Mouse (Mus musculus) forebrain, embryonic 13.5 days (tissue): ENCODE data around the gene Klhl21. TPM values are rescaled to one million over a fixed set of nuclear protein-coding genes. Genes with fewer than 3 reads are reported as not detected.

Experiments
- ATAC-seq: fragments of 200-750 bp; cut with Nextera tagmentation; 2 replicates; pipeline ENCODE4 v1.8.0; 2017
- H3K27ac ChIP-seq: fragments of 300-500 bp; sonication (generic); 2 replicates; pipeline ENCODE4 v1.5.1; 2015; ENCODE audit warnings: inconsistent platforms, mild to moderate bottlenecking, moderate library complexity
- H3K27me3 ChIP-seq: fragments of 300-500 bp; sonication (generic); 2 replicates; pipeline ENCODE4 v1.6.1; 2015; ENCODE audit warnings: mild to moderate bottlenecking, inconsistent platforms
- H3K36me3 ChIP-seq: fragments of 300-500 bp; sonication (generic); 2 replicates; pipeline ENCODE4 v1.6.1; 2015; ENCODE audit warnings: mild to moderate bottlenecking, inconsistent platforms; ENCODE audit not compliant: poor library complexity, severe bottlenecking
- H3K4me1 ChIP-seq: fragments of 300-500 bp; sonication (generic); 2 replicates; pipeline ENCODE4 v1.6.1; 2015; ENCODE audit warnings: inconsistent platforms
- H3K4me2 ChIP-seq: fragments of 300-500 bp; sonication (generic); 2 replicates; pipeline ENCODE4 v1.6.1; 2015; ENCODE audit warnings: inconsistent platforms, mild to moderate bottlenecking, moderate library complexity
- H3K4me3 ChIP-seq: fragments of 300-500 bp; sonication (generic); 2 replicates; pipeline ENCODE4 v1.5.1; 2015; ENCODE audit warnings: mild to moderate bottlenecking, inconsistent platforms
- H3K9ac ChIP-seq: fragments of 300-500 bp; sonication (generic); 2 replicates; pipeline ENCODE4 v1.6.1; 2015; ENCODE audit warnings: mild to moderate bottlenecking, inconsistent platforms
- H3K9me3 ChIP-seq: fragments of 300-500 bp; sonication (generic); replicated peaks from 2 replicates; pipeline ENCODE4 v1.6.1; 2016; ENCODE audit warnings: inconsistent platforms
- WGBS: fragments of 180-500 bp; shearing (Covaris S2); methylation state at CpG from one replicate; pipeline ENCODE4 v1.1.7; 2015; 5-methylcytosine and 5-hydroxymethylcytosine counted together
- polyA plus RNA-seq: library from polyadenylated mRNA; unstranded; fragments of >200 nt; fragmentation: Nextera tagmentation; extraction: Ambion mirVana; gene quantifications from 2 replicates; pipeline ENCODE4 v1.2.1, GENCODE M21; 2015

The Klhl21 gene
- polyA plus RNA-seq, 1 experiment from 2014 or later: 3.0 TPM

DNA sequence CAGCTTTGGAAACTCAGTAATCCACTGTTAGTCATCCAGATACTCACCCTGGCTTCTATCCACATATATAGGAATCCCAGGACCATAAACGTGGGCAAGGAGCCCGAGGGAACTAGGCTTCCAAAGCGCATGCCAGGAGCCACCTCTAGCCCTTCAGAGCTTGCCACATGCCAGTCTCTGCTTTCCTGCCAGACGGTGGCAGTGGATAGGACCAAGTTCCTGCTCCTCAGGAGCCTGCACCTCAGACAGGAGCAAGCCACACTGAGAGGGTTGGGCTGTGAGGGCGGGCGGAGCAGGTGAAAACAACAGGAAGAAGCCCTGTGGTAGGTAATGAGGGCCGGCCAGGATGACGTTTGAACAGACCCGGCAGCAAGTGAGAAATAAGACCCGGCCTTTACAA, 22.7 kb upstream of the Klhl21 start:
- no peak overlapping the region for H3K27ac ChIP-seq
- H3K27me3 ChIP-seq: no peaks in the 10 kb centered on the region
- peak overlapping the region; percentile 7; the same call in 1 of the 2 replicates for H3K4me2 ChIP-seq
- no peaks in the 10 kb centered on the region for H3K9me3 ChIP-seq
- no peak for ATAC-seq
- peaks cover 31% of the 10 kb centered on the region for H3K4me1 ChIP-seq
- 45% methylated on average over 10 of the region's 10 CpGs for WGBS
- no peak overlapping the region for H3K4me3 ChIP-seq
- H3K9ac ChIP-seq: 0 out of 2 replicates have a peak overlapping the region, but pooled peaks have one; percentile 8
- peaks cover 54% of the 10 kb centered on the region for H3K36me3 ChIP-seq

DNA sequence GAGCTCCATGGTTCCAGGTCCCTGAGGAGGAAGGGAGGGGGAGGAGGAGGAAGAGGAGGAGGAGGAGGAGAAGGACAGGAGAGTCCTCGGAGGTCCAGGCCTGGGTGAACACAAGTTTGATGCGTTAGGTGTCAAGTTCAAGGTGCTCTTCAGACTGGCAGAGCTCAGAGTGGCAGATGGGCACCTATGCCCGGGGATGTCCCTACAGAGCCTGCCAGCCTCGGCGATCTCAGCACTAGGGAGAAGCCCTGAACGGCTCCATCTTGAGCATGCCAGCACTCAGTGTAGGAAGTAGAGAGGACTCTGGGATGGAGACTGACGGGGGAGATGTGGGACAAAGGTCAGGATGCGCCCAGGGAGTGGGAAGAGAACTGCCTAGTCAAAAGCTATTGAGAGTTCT, 22.0 kb upstream of the Klhl21 start:
- 77% methylated on average over 8 of the region's 8 CpGs for WGBS
- H3K4me3 ChIP-seq: no peak overlapping the region
- peaks cover 58% of the 10 kb centered on the region for H3K36me3 ChIP-seq
- H3K27ac ChIP-seq: no peak overlapping the region
- H3K4me1 ChIP-seq: peaks cover 31% of the 10 kb centered on the region
- H3K27me3 ChIP-seq: no peaks in the 10 kb centered on the region
- no peak overlapping the region for H3K9ac ChIP-seq
- no peak for ATAC-seq
- no peak overlapping the region for H3K4me2 ChIP-seq
- H3K9me3 ChIP-seq: no peaks in the 10 kb centered on the region

DNA sequence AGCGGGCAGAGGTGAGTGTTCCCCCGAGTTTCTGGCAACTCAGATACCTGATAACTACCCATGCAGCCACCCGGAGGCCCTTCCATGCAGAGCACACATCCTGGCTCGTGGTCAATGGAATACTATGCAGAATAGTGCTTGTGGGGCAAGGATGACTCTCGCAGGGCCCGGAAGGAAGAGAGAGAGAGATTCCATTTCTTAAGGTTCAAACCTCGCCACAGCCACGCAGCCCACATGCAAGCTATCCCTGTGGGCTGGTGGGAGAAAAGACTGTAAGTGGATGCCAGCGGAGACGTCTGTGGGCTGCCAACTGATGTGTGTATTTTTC, 20.6 kb upstream of the Klhl21 start:
- Histone ChIP-seq H3K4me2 (peak overlapping the region; percentile 77), H3K36me3 (peaks cover 55% of the 10 kb centered on the region), H3K27ac (peak overlapping the region; percentile 82; the same call in 1 of the 2 replicates), H3K27me3 (no peaks in the 10 kb centered on the region), H3K9ac (peak overlapping the region; percentile 98), H3K9me3 (no peaks in the 10 kb centered on the region), H3K4me1 (peaks cover 31% of the 10 kb centered on the region), H3K4me3 (peak overlapping the region; percentile 92)
- no peak for ATAC-seq
- WGBS: 27% methylated on average over 10 of the region's 10 CpGs

DNA sequence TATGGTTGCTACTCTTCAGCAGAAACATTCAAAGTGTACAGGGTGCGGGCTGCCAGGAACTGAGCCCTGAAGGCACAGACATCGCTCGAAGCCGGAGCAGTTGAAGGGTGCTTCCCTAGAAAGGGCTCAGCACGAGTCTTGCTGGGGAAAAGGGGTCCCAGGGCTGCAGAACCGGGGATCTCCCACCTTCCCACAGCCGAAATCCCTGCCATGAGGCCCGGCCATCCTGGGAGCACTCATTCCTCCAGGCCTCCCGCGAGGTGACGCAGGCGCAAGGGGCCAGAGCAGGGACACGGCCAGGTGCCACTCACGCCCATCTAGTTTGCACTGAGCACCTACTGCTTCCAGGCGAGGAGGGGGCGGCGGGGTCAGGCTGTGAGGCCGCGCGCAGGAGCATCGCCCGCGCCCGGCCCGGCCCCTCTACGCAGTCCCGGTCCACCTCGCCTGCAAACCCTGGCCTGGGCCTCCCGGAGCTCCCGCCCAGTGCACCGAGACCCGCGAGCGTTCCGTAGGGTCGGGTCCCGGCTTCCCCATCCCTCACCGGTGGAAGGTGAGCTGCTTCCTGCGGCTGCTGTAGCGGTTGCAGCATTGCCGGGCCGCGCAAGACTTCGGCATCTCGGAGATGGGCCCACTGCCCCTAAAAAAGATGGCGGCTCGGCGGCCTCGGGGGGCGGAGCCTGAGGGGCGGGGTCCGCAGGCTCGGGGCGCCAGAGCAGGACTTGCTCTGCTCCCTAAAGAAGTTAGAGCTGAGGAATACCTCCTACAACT, 20.1 kb upstream of the Klhl21 start, which contains the start of gene Thap3:
Thap3 (minus strand) TSS at position 656 of the 768 bp plus-strand sequence.
- Histone ChIP-seq H3K27ac (peak within 1 kb of the TSS; percentile 82), H3K4me3 (peak within 1 kb of the TSS; percentile 92), H3K9me3 (no peaks in the 10 kb centered on the region), H3K36me3 (peaks cover 50% of the 10 kb centered on the region), H3K4me2 (peak within 1 kb of the TSS; percentile 77), H3K9ac (peak within 1 kb of the TSS; percentile 98), H3K4me1 (peaks cover 36% of the 10 kb centered on the region), H3K27me3 (no peaks in the 10 kb centered on the region)
- under 1% methylated on average over 54 of the region's 54 CpGs for WGBS
- peak; percentile 86 for ATAC-seq

DNA sequence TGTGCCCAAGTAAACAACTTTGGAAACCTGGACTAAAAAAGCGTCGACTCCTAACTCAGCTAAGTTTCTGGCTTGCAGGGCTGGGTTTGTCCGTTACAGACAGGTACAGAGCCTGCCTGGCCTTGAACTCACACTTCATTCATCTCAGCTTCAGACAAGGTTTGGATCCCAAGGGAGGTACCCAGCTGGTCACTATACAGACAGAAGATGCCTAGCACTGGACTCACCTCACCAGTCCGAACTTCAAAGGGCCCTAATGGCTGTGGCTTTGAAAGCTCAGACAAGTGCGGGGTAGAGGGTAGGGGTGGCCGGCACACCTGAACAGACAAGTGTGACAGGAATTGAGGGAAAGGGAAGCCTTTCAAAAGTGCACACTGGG, 19.5 kb upstream of the Klhl21 start:
- Histone ChIP-seq H3K4me1 (peaks cover 41% of the 10 kb centered on the region), H3K9ac (peak overlapping the region; percentile 98; the same call in 1 of the 2 replicates), H3K27me3 (no peaks in the 10 kb centered on the region), H3K9me3 (no peaks in the 10 kb centered on the region), H3K4me2 (peak overlapping the region; percentile 77), H3K36me3 (peaks cover 44% of the 10 kb centered on the region), H3K27ac (peak overlapping the region; percentile 82; the same call in 1 of the 2 replicates), H3K4me3 (peak overlapping the region; percentile 92)
- WGBS: 29% methylated on average over 6 of the region's 6 CpGs
- ATAC-seq: peak; percentile 28; the same call in 1 of the 2 replicates

DNA sequence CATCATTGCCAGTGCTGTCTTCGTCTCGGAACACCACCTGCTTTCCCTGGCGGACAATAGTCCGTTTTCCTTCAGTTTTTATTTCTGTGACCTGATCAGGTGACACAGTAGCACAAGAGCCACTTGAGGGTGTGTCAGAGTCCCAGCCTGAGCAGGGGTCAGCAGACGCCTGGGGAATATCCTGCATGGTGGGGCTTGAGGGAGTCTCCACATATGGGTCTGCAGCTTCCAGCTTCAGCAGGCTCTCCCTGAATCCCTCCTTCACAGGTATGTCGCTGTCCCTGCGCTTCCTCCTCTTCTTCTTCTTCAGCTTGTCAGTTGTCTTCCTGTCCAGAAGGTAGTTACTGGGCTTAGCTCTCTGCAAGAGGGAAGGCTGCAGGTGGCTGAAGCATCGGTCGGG, 16.5 kb upstream of the Klhl21 start:
- Histone ChIP-seq H3K27ac (no peak overlapping the region), H3K9ac (no peak overlapping the region), H3K4me1 (peaks cover 36% of the 10 kb centered on the region), H3K4me3 (no peak overlapping the region), H3K9me3 (no peaks in the 10 kb centered on the region), H3K36me3 (peaks cover 32% of the 10 kb centered on the region), H3K4me2 (no peak overlapping the region), H3K27me3 (no peaks in the 10 kb centered on the region)
- no peak for ATAC-seq
- 89% methylated on average over 9 of the region's 9 CpGs for WGBS

DNA sequence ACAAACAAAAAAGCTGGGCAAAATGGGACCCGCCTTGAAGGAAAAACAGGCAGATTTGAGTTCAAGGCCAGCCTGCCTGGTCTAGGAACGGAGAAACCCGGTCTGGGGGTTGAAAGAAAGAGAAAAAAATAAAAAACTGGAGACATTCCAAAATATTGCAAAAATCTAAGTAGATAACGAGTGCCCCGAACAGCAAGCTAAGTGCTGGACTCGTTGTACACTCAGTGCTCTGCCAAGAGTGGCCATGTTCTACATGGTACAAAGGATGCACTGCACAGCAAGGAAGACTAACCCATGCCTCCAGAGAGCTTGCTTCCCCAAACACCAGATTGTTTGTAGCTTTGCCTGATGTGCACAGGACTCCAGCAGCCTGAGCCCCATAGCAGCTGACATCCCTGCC, 15.6 kb upstream of the Klhl21 start:
- no peak for ATAC-seq
- Histone ChIP-seq H3K4me3 (0 out of 2 replicates have a peak overlapping the region, but pooled peaks have one; percentile 4), H3K36me3 (peaks cover 32% of the 10 kb centered on the region), H3K9ac (no peak overlapping the region; the same call in 1 of the 2 replicates), H3K27me3 (no peaks in the 10 kb centered on the region), H3K27ac (no peak overlapping the region), H3K4me1 (peaks cover 34% of the 10 kb centered on the region), H3K4me2 (no peak overlapping the region), H3K9me3 (no peaks in the 10 kb centered on the region)
- 78% methylated on average over 6 of the region's 6 CpGs for WGBS

DNA sequence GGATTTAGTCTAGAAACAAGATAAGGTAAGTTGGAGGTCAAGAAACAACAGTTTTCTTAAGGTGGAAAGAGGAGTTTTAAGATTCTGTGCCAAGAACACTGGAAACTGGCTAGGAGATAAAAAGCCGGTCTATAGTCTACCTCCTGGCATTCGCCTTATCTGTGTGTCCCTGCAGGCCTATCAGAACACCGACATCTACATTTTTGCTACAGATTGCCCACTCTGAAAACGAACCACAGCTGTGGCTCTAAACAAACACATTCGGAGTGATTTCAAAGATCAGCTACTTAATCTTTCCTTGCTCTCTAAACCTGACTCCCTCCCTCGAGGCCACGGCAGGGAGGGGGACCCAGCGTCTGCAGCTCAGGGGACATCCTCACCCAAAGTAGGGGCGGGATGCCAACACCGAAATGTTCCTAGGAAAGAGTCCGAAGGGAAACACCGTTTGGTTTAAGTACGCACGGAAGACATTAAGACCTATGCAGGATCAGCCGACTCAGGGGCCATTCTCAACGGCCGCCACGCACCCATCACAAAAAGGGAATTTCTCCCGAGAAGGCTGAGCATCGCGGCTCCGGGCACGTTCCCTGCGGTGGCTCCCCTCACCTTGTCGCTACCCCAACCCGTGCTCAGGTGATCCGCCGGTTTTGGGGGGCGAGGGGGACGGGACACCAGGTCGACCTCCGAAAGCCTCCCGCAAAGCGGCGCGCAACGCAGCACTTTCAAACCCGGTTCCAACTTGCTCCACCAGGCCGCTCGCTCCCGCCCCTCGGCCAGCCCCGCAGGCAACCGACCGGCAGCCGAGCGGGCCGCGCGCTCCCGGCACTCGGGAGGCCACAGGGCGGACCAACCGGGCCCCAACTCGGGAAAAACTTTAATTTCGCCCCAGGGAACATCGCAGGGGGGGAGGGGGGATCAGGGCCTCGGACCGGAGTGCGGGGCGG, 14.1 kb upstream of the Klhl21 start:
- Histone ChIP-seq H3K9ac (peak overlapping the region; percentile 93), H3K9me3 (no peaks in the 10 kb centered on the region), H3K27ac (no peak overlapping the region), H3K27me3 (no peaks in the 10 kb centered on the region), H3K4me3 (peak overlapping the region; percentile 98), H3K4me2 (peak overlapping the region; percentile 85), H3K36me3 (peaks cover 32% of the 10 kb centered on the region), H3K4me1 (peaks cover 26% of the 10 kb centered on the region)
- 1% methylated on average over 61 of the region's 61 CpGs for WGBS
- ATAC-seq: no peak

DNA sequence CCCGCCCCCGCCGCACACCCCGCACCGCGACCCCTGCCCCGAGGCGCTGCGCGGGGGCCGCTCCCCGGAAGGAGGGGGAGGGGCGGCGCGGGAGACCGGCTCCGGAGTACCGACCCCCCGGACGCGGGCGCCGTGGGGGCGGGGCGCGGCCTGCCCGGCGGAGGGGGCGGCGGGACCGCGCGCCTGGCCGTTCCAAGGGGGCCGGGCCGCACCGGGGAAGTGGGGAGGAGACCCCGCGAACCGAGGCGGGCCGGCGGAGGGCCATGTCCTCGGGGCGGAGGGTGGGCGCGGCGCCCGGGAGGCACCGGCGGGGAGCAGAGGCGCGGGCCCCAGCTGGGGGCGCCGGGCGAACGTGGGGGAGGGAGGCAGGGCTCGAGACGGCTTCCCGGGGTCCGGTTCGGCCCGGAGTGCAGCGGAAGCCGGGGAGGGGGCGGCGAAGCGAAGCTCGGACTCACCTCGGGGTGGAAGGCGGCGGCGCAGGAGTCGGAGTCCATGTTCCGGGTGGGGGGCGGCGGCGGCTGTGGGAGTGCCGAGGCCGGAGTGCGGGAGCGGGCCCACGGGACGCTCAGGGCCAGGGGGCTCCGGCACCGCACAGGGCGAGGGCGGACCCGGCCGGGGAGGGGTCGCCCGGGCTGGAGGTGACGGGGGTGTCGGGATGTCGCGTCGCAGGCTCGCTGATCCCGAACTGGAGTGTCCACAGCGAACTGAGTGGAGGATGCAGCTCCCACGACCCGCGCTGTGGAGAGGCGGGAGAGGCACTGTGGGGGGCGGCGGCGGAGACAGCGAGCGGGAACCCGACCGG, 13.0 kb upstream of the Klhl21 start:
- Histone ChIP-seq H3K9ac (peak overlapping the region; percentile 93), H3K27me3 (no peaks in the 10 kb centered on the region), H3K27ac (peak overlapping the region; percentile 54; the same call in 1 of the 2 replicates), H3K9me3 (no peaks in the 10 kb centered on the region), H3K4me1 (peaks cover 26% of the 10 kb centered on the region), H3K4me3 (peak overlapping the region; percentile 98), H3K36me3 (peaks cover 22% of the 10 kb centered on the region), H3K4me2 (peak overlapping the region; percentile 85)
- ATAC-seq: peak; percentile 67
- under 1% methylated on average over 70 of the region's 111 CpGs for WGBS

DNA sequence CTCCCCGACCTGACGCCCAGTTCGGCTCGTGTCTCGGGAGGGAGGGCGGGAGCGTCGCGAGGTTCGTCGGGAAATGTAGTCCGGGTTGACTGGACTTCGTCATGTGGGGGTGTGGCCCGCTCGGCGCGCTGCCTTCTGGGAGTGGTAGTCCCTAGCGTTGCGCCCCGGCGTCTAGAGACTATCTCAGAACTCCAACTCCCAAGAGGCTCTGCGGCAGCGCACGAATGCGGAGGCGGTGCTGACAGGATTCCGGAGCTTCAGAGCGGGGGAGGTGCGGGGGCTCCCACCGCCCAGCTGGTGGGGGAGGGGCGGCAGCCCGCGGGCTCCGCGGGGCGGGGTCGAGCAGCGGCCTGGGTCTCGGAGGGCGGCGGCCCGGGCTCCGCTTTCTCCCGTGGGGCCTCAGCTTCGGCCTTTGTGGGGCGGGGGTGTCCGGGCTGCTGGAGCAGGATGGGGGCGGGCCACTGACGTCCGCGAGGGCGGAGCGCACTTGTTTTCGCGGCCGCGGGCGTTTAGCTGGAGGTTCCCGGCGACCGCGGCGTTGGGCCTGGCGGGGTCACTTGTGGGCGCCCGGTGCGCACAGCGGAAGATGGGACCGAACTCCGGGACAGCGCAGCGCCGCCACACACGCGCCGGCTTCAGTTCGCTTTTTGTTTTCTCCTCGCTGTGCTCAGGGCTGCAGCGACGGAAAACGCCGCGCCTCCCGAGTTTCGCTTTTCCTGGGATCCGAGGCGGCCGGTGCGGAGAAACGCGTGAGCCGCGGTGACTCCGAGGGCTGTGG, 12.2 kb upstream of the Klhl21 start, which contains the start of gene Phf13:
Phf13 (minus strand) TSS at position 86 of the 778 bp plus-strand sequence.
- ATAC-seq: peak; percentile 98
- Histone ChIP-seq H3K4me3 (peak within 1 kb of the TSS; percentile 98), H3K27ac (peak within 1 kb of the TSS; percentile 68), H3K9me3 (no peaks in the 10 kb centered on the region), H3K4me2 (peak within 1 kb of the TSS; percentile 85), H3K27me3 (no peaks in the 10 kb centered on the region), H3K4me1 (peaks cover 26% of the 10 kb centered on the region), H3K9ac (peak within 1 kb of the TSS; percentile 93), H3K36me3 (peaks cover 14% of the 10 kb centered on the region)
- WGBS: under 1% methylated on average over 85 of the region's 94 CpGs

DNA sequence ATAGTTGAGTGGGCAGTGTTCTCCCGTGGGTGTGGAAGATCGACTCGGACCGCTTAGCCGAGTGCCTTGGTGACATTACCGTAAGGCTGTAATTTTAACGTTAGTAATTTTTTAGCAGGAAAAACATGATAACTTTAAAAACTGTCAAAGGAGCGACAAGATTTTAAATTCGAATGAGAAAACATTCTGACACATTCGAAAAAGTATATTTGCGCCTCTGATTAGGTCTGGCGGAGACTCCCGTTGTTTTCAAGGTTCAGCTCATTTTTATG, 11.7 kb upstream of the Klhl21 start:
- Histone ChIP-seq H3K4me1 (peaks cover 26% of the 10 kb centered on the region), H3K27ac (peak overlapping the region; percentile 68), H3K4me3 (peak overlapping the region; percentile 98), H3K4me2 (peak overlapping the region; percentile 69), H3K27me3 (no peaks in the 10 kb centered on the region), H3K36me3 (peaks cover 9% of the 10 kb centered on the region), H3K9ac (peak overlapping the region; percentile 79), H3K9me3 (no peaks in the 10 kb centered on the region)
- no peak for ATAC-seq
- WGBS: 5% methylated on average over 13 of the region's 13 CpGs
